Mouse (Mus musculus) kidney, postnatal 14 days (tissue): ENCODE measurements around the gene Fbxl18.
A peak's percentile ranks its signal among the peaks of the same experiment; 100 is the strongest.
"Not testable (repeated sequence)": the region's sequence is repeated elsewhere in the genome, so short reads cannot be mapped to it uniquely, and the experiment has no call there.

ENCODE experiments used
- DNase-seq: peaks from one replicate; pipeline ENCODE4 v3.0.0; 2022; ENCODE audit warnings: mixed read lengths

Fbxl18 gene

GRCm38 (mm10) chr5:142899932-142900533, 4.8 kb upstream of the Fbxl18 start:
- DNase-seq = no peak

- no peak for DNase-seq
Measured at GRCm38 (mm10) chr5:142899057-142899601, 3.9 kb upstream of the Fbxl18 start.

- no peak for DNase-seq
Measured at GRCm38 (mm10) chr5:142898316-142898715, 3.1 kb upstream of the Fbxl18 start.

- DNase-seq = no peak
Measured at GRCm38 (mm10) chr5:142897568-142898248, 2.5 kb upstream of the Fbxl18 start.

- DNase-seq = no peak
Measured at GRCm38 (mm10) chr5:142896713-142897112, 1.5 kb upstream of the Fbxl18 start.

- DNase-seq = no peak
Measured at GRCm38 (mm10) chr5:142896192-142896591, 971 bp upstream of the Fbxl18 start.

GRCm38 (mm10) chr5:142891396-142891795, 3.8 kb downstream of the Fbxl18 start:
- no peak for DNase-seq

- DNase-seq = not testable (repeated sequence)
Measured at GRCm38 (mm10) chr5:142887533-142887932, 7.7 kb downstream of the Fbxl18 start.

GRCm38 (mm10) chr5:142886761-142887160, 8.5 kb downstream of the Fbxl18 start:
- DNase-seq = no peak

GRCm38 (mm10) chr5:142886181-142886580, 9.0 kb downstream of the Fbxl18 start:
- DNase-seq = no peak

- no peak for DNase-seq
Measured at GRCm38 (mm10) chr5:142882471-142882870, 12.8 kb downstream of the Fbxl18 start.

- DNase-seq = peak; percentile 68
Measured at GRCm38 (mm10) chr5:142881936-142882335, 13.3 kb downstream of the Fbxl18 start.

GRCm38 (mm10) chr5:142880806-142881516, 14.3 kb downstream of the Fbxl18 start:
- DNase-seq = peak; percentile 80

GRCm38 (mm10) chr5:142880246-142880645, 15.0 kb downstream of the Fbxl18 start:
- no peak for DNase-seq

GRCm38 (mm10) chr5:142879318-142880175, 15.7 kb downstream of the Fbxl18 start:
- peak; percentile 88 for DNase-seq

GRCm38 (mm10) chr5:142878570-142878969, 16.7 kb downstream of the Fbxl18 start:
- DNase-seq = no peak

- peak; percentile 87 for DNase-seq
Measured at GRCm38 (mm10) chr5:142877337-142878280, 17.6 kb downstream of the Fbxl18 start.

- no peak for DNase-seq
Measured at GRCm38 (mm10) chr5:142876896-142877295, 18.3 kb downstream of the Fbxl18 start.

GRCm38 (mm10) chr5:142875513-142875905, 19.7 kb downstream of the Fbxl18 start:
- DNase-seq = no peak

- no peak for DNase-seq
Measured at GRCm38 (mm10) chr5:142874791-142875512, 20.3 kb downstream of the Fbxl18 start.

- DNase-seq = no peak
Measured at GRCm38 (mm10) chr5:142873718-142874117, 21.5 kb downstream of the Fbxl18 start.
